Mouse (Mus musculus) megakaryocyte, adult 5-6 weeks (primary cell): Measurements from ENCODE around the gene Mtx2. TPM values are rescaled to one million over a fixed set of nuclear protein-coding genes. Genes with fewer than 3 reads are reported as not detected.

ENCODE experiments used
- ATAC-seq: 2 replicates; pipeline ENCODE4 v1.8.0; 2016; ENCODE audit warnings: mild to moderate bottlenecking, inconsistent platforms; ENCODE audit not compliant: poor library complexity, severe bottlenecking
- total RNA-seq, 2 experiments: library from RNA; stranded (forward) in 1 of 2; stranded (reverse) in 1 of 2; fragments of 153-499, 151-499 nt in 1 of 2; fragments of 221-1000, 200-1000 nt in 1 of 2; gene quantifications; 2 replicates each; pipeline versions ENCODE4 v1.2.3 to v1.2.4; 2015 to 2017

Gene Mtx2
- total RNA-seq, 2 experiments from 2014 or later = 15.6 to 56.0 TPM

GRCm38 (mm10) chr2:74912031-74912430 is 86.4 kb downstream of the Mtx2 start:
- ATAC-seq = no peak

DNA sequence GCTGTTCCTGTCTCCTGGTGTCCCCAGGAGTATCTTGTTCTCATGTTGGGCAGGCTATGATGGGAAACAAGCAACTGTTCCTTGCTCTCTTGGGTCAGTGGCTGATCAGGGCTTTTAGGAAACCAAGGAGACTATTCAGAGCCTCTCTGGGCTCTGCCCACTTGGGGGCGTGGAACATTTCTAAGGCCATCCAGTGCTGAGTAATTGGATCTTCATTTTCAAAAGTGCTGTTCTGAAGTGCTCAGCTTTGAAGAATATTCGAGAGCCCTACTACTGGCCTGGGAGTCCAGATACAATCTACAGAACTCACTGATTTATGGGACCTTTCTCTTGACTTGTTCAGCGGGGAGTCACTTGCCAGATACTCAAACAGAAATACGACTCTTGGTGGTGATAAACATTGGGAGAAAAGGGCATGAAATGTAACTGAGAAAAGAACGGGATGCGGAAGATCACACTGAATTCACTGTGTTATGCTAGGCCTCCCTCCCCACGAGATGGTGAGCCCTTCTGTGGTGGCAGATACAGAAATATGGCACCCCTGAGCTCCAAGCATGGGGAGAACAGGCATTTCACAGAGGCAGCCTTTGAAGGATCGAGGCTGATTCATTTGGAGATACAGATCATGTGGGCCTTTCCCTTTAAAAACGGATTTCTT is 92.4 kb downstream of the Mtx2 start:
- ATAC-seq = no peak

DNA sequence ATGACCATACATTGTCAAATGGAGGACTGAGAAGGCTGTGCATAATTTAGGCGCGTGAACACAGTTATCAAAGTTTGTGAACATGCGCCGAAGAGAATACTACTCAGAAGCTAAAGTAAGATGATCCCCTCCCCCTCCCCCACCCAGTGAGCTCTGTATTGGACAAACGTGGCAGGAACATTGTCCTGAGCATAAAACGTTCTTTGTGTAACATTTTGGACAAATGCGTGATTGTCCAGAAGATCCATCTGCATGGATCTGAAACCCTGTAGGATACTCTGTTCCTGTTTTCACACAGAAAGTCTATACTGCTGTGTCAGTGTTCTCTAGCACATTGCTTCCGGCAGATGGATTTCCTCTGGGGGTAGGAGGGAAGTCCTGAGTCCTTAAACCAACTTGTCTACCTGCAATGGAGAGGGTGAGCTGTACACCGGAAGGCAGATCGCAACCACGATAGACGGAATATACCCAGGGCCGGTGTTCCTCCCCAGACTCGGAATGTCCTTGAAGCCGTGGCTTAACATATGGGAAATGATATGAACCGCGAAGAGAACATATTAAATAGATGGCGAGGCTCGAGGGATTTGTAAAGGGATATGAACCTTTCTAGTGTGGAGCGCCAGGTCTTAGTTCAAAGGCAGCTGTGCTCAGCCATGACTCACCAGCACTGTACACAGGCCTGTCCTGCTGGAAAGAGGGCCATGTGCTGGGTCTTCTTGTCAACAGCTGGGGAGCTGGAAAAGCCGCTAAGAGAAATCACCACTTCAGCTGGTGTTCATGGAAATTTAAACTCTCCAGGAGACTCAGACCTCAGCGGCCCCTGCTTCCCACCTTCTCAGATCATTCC is 100.6 kb downstream of the Mtx2 start:
- no peak for ATAC-seq

Other genes with a start within 250 kb of the Mtx2 start
- 31.9 and 33.1 TPM in 2 replicates for gene Lnpk, start 246.4 kb upstream of the Mtx2 start, total RNA-seq (2015)
- 33.2 and 44.9 TPM in 2 replicates for gene Lnpk, start 246.4 kb upstream of the Mtx2 start, total RNA-seq (2017)
- gene Evx2, start 166.2 kb upstream of the Mtx2 start, total RNA-seq (2015) = not detected in 2 replicates
- not detected in 2 replicates for gene Evx2, start 166.2 kb upstream of the Mtx2 start, total RNA-seq (2017)
- not detected in 2 replicates for gene Hoxd13, start 157.5 kb upstream of the Mtx2 start, total RNA-seq (2015)
- not detected in 2 replicates for gene Hoxd13, start 157.5 kb upstream of the Mtx2 start, total RNA-seq (2017)
- not detected in 2 replicates for gene Hoxd12, start 150.8 kb upstream of the Mtx2 start, total RNA-seq (2015)
- gene Hoxd12, start 150.8 kb upstream of the Mtx2 start, total RNA-seq (2017) = not detected in 2 replicates
- not detected in 2 replicates for gene Hoxd11, start 146.2 kb upstream of the Mtx2 start, total RNA-seq (2015)
- not detected in 2 replicates for gene Hoxd11, start 146.2 kb upstream of the Mtx2 start, total RNA-seq (2017)
- not detected in 2 replicates for gene Hoxd10, start 133.9 kb upstream of the Mtx2 start, total RNA-seq (2015)
- not detected in 2 replicates for gene Hoxd10, start 133.9 kb upstream of the Mtx2 start, total RNA-seq (2017)
- gene Hoxd9, start 128.1 kb upstream of the Mtx2 start, total RNA-seq (2015) = not detected in 2 replicates
- not detected in 2 replicates for gene Hoxd9, start 128.1 kb upstream of the Mtx2 start, total RNA-seq (2017)
- not detected in 2 replicates for gene Hoxd8, start 121.2 kb upstream of the Mtx2 start, total RNA-seq (2015)
- not detected in 2 replicates for gene Hoxd8, start 121.2 kb upstream of the Mtx2 start, total RNA-seq (2017)
- not detected in 2 replicates for gene Hoxd3, start 113.9 kb upstream of the Mtx2 start, total RNA-seq (2015)
- 0.26 TPM in 1 of 2 replicates, not detected in the other for gene Hoxd3, start 113.9 kb upstream of the Mtx2 start, total RNA-seq (2017)
- not detected in 2 replicates for gene Hoxd4, start 113.9 kb upstream of the Mtx2 start, total RNA-seq (2015)
- gene Hoxd4, start 113.9 kb upstream of the Mtx2 start, total RNA-seq (2017) = not detected in 2 replicates
- not detected in 2 replicates for gene Gm28230, start 99.1 kb upstream of the Mtx2 start, total RNA-seq (2015)
- not detected in 2 replicates for gene Gm28230, start 99.1 kb upstream of the Mtx2 start, total RNA-seq (2017)
- gene Hoxd1, start 62.8 kb upstream of the Mtx2 start, total RNA-seq (2015) = not detected in 2 replicates
- not detected in 2 replicates for gene Hoxd1, start 62.8 kb upstream of the Mtx2 start, total RNA-seq (2017)